In genomic region chr13:103612720-103613332, GRCm38 (mm10) we compare ENCODE assay signal across 11 mouse cellular contexts.
A peak's percentile ranks its signal among the peaks of the same experiment; 100 is the strongest.
DNase-seq lines count a peak whose midpoint lies in the region; ATAC-seq and TF ChIP-seq lines count a peak whose summit lies in the region.
"Had no signal": no experiment of that assay in that cellular context is flagged by ENCODE, and none has a peak within 500 bp of the region (broad histone marks: within the 10 kb centered on the region; RNA-seq: fewer than 3 reads in every experiment).

No protein-coding gene starts in this region.

- no peak for ATAC-seq in forebrain, postnatal 0 days
- ATAC-seq in forebrain, embryonic 11.5 days (replicated peaks; ENCODE audit: low FRiP score): no peak
- ATAC-seq in kidney, postnatal 0 days (replicated peaks; ENCODE audit: low FRiP score, low read depth): no peak
- ATAC-seq in hindbrain, embryonic 16.5 days: peak; percentile 63; the same call in 1 of the 2 replicates
- ATAC-seq in stomach, postnatal 0 days (ENCODE audit: low FRiP score, low TSS enrichment): no peak

- no peak for TF ChIP-seq EP300 in stomach, postnatal 0 days (optimal IDR thresholded peaks at IDR 0.05)

- H3K4me2 ChIP-seq in forebrain, postnatal 0 days (ENCODE audit: low read depth): no peak overlapping the region
- H3K4me2 ChIP-seq in forebrain, embryonic 11.5 days (ENCODE audit: low read depth, low read length, severe bottlenecking): no peak overlapping the region
- H3K4me2 ChIP-seq in kidney, postnatal 0 days (ENCODE audit: low read length): no peak overlapping the region
- H3K4me2 ChIP-seq in hindbrain, embryonic 16.5 days (ENCODE audit: low read length): peak overlapping the region; percentile 16
- peak overlapping the region; percentile 17; the same call in 1 of the 2 replicates for H3K4me2 ChIP-seq in stomach, postnatal 0 days (replicated peaks; ENCODE audit: low read depth)
- H3K4me2 ChIP-seq: liver, embryonic 13.5 days had no signal

- 63% methylated on average over 11 of the region's 11 CpGs for WGBS in forebrain, postnatal 0 days
- WGBS in forebrain, embryonic 11.5 days: 66% methylated on average over 11 of the region's 11 CpGs
- WGBS in kidney, postnatal 0 days: 35% methylated on average over 11 of the region's 11 CpGs
- WGBS in hindbrain, embryonic 16.5 days: 52% methylated on average over 11 of the region's 11 CpGs
- 38% methylated on average over 11 of the region's 11 CpGs for WGBS in stomach, postnatal 0 days

- peak overlapping the region; percentile 31; the same call in 1 of the 2 replicates for H3K9ac ChIP-seq in forebrain, postnatal 0 days
- H3K9ac ChIP-seq in forebrain, embryonic 11.5 days (ENCODE audit: low read length): no peak overlapping the region
- no peak overlapping the region for H3K9ac ChIP-seq in kidney, postnatal 0 days (ENCODE audit: low read depth, low read length)
- H3K9ac ChIP-seq in hindbrain, embryonic 16.5 days (ENCODE audit: low read depth, low read length): peak overlapping the region; percentile 30; the same call in 1 of the 2 replicates
- no peak overlapping the region; the same call in 1 of the 2 replicates for H3K9ac ChIP-seq in stomach, postnatal 0 days (ENCODE audit: low read length)
- H3K9ac ChIP-seq: liver, embryonic 13.5 days had no signal

- no peaks in the 10 kb centered on the region for H3K36me3 ChIP-seq in forebrain, postnatal 0 days (ENCODE audit: insufficient read depth)
- H3K36me3 ChIP-seq in forebrain, embryonic 11.5 days (ENCODE audit: control insufficient read depth, insufficient read depth, low read length): no peaks in the 10 kb centered on the region
- no peaks in the 10 kb centered on the region for H3K36me3 ChIP-seq in kidney, postnatal 0 days (ENCODE audit: insufficient read depth, low read length)
- no peaks in the 10 kb centered on the region for H3K36me3 ChIP-seq in hindbrain, embryonic 16.5 days (ENCODE audit: control insufficient read depth, insufficient read depth, low read length)
- H3K36me3 ChIP-seq in stomach, postnatal 0 days (ENCODE audit: control insufficient read depth, insufficient read depth, low read length): no peaks in the 10 kb centered on the region
- H3K36me3 ChIP-seq: liver, embryonic 13.5 days had no signal

- DNase-seq in forebrain, postnatal 0 days: no peak
- DNase-seq in forebrain, embryonic 11.5 days (ENCODE audit: low spot score): no peak
- DNase-seq in kidney, postnatal 0 days (ENCODE audit: low spot score): peak; percentile 32
- DNase-seq in kidney, postnatal 10 days: no peak
- DNase-seq in stomach, postnatal 0 days (ENCODE audit: low spot score): no peak
- no peak for DNase-seq in layer of hippocampus, postnatal 36 days
- no peak for DNase-seq in urinary bladder, postnatal 14 days (ENCODE audit: low spot score)
- DNase-seq: liver, embryonic 13.5 days; thymus, postnatal 36 days had no signal

- no peaks in the 10 kb centered on the region for H3K9me3 ChIP-seq in forebrain, postnatal 0 days (ENCODE audit: low read length)
- H3K9me3 ChIP-seq in forebrain, embryonic 11.5 days (ENCODE audit: control insufficient read depth, low read length): no peaks in the 10 kb centered on the region
- H3K9me3 ChIP-seq in kidney, postnatal 0 days (replicated peaks; ENCODE audit: low read length): no peaks in the 10 kb centered on the region
- no peaks in the 10 kb centered on the region for H3K9me3 ChIP-seq in hindbrain, embryonic 16.5 days (ENCODE audit: control insufficient read depth, low read length)
- H3K9me3 ChIP-seq in stomach, postnatal 0 days (ENCODE audit: control insufficient read depth, low read length): no peaks in the 10 kb centered on the region
- H3K9me3 ChIP-seq: liver, embryonic 13.5 days had no signal

- H3K27ac ChIP-seq in forebrain, postnatal 0 days (ENCODE audit: low read depth, low read length): no peak overlapping the region
- no peak overlapping the region for H3K27ac ChIP-seq in forebrain, embryonic 11.5 days (ENCODE audit: low read depth, low read length)
- no peak overlapping the region for H3K27ac ChIP-seq in kidney, postnatal 0 days
- H3K27ac ChIP-seq in hindbrain, embryonic 16.5 days (ENCODE audit: low read depth, low read length): peak overlapping the region; percentile 10; the same call in 1 of the 2 replicates
- no peak overlapping the region for H3K27ac ChIP-seq in stomach, postnatal 0 days (replicated peaks)
- H3K27ac ChIP-seq: layer of hippocampus, adult 2 months; liver, embryonic 13.5 days had no signal

- no peak overlapping the region for H3K4me3 ChIP-seq in forebrain, postnatal 0 days (ENCODE audit: low read depth, low read length)
- H3K4me3 ChIP-seq in forebrain, embryonic 11.5 days (ENCODE audit: low read depth, low read length): no peak overlapping the region
- H3K4me3 ChIP-seq in kidney, postnatal 0 days (replicated peaks; ENCODE audit: low read depth, low read length): no peak overlapping the region
- H3K4me3 ChIP-seq in hindbrain, embryonic 16.5 days (ENCODE audit: low read length): no peak overlapping the region
- no peak overlapping the region; the same call in 1 of the 2 replicates for H3K4me3 ChIP-seq in stomach, postnatal 0 days (ENCODE audit: low read depth, low read length)
- H3K4me3 ChIP-seq: layer of hippocampus, adult 2 months; liver, embryonic 13.5 days had no signal

- H3K27me3 ChIP-seq in forebrain, postnatal 0 days (ENCODE audit: insufficient read depth, low read length): no peaks in the 10 kb centered on the region
- no peaks in the 10 kb centered on the region for H3K27me3 ChIP-seq in forebrain, embryonic 11.5 days (ENCODE audit: control insufficient read depth, insufficient read depth, low read length)
- no peaks in the 10 kb centered on the region for H3K27me3 ChIP-seq in kidney, postnatal 0 days (ENCODE audit: insufficient read depth, low read length)
- no peaks in the 10 kb centered on the region for H3K27me3 ChIP-seq in hindbrain, embryonic 16.5 days (replicated peaks; ENCODE audit: control insufficient read depth, insufficient read depth, low read length)
- H3K27me3 ChIP-seq in stomach, postnatal 0 days (ENCODE audit: control insufficient read depth, insufficient read depth, low read length): no peaks in the 10 kb centered on the region
- H3K27me3 ChIP-seq: liver, embryonic 13.5 days had no signal

- H3K4me1 ChIP-seq in forebrain, postnatal 0 days (ENCODE audit: insufficient read depth): no peaks in the 10 kb centered on the region
- no peaks in the 10 kb centered on the region for H3K4me1 ChIP-seq in forebrain, embryonic 11.5 days (replicated peaks; ENCODE audit: control insufficient read depth, insufficient read depth, low read length)
- H3K4me1 ChIP-seq in kidney, postnatal 0 days (replicated peaks; ENCODE audit: insufficient read depth, low read length): no peaks in the 10 kb centered on the region
- no peaks in the 10 kb centered on the region for H3K4me1 ChIP-seq in hindbrain, embryonic 16.5 days (ENCODE audit: control insufficient read depth, insufficient read depth, low read depth, low read length)
- no peaks in the 10 kb centered on the region for H3K4me1 ChIP-seq in stomach, postnatal 0 days (replicated peaks; ENCODE audit: control insufficient read depth, insufficient read depth)
- H3K4me1 ChIP-seq: liver, embryonic 13.5 days had no signal

- no peak for TF ChIP-seq CTCF in forebrain, postnatal 0 days (IDR thresholded peaks at IDR 0.05; ENCODE audit: low read depth)
- TF ChIP-seq CTCF in kidney, postnatal 0 days (IDR thresholded peaks at IDR 0.05; ENCODE audit: low read depth): no peak
- no peak for TF ChIP-seq CTCF in stomach, postnatal 0 days (IDR thresholded peaks at IDR 0.05; ENCODE audit: low read depth)

Comparison
In these comparisons a context has a peak if more than half of its experiments do, and no peak if none do; other contexts are left out.
1. H3K9ac ChIP-seq: peak in forebrain, postnatal 0 days (single experiment) and hindbrain, embryonic 16.5 days (single experiment); none in forebrain, embryonic 11.5 days (single experiment), kidney, postnatal 0 days (single experiment) and stomach, postnatal 0 days (single experiment).
2. H3K4me2 ChIP-seq: peak in hindbrain, embryonic 16.5 days (single experiment) and stomach, postnatal 0 days (single experiment); none in forebrain, postnatal 0 days (single experiment), forebrain, embryonic 11.5 days (single experiment) and kidney, postnatal 0 days (single experiment).